Mouse (Mus musculus) cerebellum, adult 18-20 months (tissue): ENCODE measurements at regions not wholly inside any gene's neighbourhood (a gene's known extent, or its start where the extent isn't known, plus 50 kb on each side); places are given as distances from the start of the nearest gene placed in this dataset.

Experiments used
- DNase-seq, 2 experiments: peaks; one replicate each; pipeline ENCODE4 v3.0.0; 2021

DNA sequence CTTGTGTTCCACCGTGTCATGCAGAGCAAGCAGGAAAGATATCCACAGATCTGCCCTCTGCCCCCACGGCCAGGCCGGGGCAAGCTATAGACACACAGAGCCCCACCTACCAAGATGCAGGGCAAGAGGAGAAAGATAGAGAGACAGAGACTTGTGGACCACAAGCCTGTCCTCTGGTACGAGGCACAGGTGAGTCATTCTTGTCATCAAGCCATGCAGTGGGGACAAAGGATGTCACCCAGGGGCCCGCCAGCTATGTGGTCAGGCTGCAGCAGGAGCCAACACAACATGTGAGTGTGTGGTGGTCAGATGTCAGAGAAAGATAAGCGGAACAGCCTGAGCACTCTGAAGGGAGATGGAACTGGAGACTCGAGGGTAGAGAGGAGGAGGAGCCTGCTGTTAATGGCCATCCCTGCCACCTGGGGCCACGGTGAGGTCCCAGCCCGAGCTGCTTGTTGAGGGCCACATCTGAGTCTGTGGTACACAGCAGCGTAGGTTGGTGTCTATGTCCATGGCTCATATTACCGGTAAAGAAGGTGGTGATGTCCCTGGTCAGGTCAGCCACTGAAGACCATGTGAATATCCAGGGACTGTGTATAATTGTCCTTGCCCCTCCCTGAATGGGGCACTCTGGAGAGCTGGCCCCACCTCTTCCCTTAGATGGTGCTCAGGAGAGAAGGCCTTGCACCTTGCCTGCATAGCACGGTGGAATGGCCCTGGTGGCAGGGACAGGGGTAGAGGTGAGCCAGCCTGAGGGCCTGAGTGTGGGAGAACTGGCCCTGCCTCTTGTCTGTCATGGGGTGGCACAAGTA, 226.2 kb upstream of the Krr1 start:
- DNase-seq, result no peak

DNA sequence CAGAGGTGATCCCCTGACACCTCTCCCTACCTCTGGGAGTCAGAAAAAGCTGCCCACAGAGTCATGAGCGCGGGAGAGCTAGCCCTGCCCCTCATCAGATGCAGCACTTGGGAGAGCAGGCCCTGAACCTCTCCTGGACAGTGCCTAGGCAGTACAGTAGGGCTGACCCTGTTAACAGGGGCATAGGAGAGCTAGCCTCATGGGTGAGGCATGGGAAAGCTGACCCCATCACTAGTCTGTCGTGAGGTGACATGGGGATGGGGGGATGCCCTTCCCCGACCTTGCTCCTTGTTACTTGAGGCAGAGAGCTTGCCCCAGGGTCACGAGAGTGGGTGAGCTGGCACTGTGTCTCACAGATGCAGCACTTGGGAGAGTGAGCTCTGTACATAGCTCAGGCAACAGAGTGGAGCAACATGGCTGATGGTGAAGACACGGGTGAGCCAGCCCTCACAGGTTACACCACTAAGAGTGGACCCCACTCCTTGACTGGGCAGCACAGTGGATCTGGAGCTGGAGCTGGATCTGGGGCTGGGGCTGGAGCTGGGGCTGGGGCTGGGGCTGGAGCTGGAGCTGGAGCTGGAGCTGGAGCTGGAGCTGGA, 225.5 kb upstream of the Krr1 start:
- DNase-seq, result no peak

DNA sequence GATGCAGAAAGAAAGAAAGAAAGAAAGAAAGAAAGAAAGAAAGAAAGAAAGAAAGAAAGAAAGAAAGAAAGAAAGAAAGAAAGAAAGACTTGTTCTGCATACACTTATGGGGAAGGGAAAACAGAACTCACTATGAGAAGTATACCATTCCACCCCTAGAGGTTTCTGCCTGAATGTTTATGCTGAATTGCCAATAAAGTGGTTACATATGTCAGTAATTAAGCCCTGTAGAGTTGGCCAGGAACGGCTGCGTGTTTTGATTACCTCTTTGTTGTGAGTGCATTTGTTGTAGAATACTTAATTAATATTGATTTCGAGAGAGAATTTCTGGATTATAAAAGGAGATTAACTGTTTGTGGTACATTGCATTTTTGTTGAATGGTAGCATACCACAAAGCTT, 224.0 kb upstream of the Krr1 start:
- no peak for DNase-seq

DNA sequence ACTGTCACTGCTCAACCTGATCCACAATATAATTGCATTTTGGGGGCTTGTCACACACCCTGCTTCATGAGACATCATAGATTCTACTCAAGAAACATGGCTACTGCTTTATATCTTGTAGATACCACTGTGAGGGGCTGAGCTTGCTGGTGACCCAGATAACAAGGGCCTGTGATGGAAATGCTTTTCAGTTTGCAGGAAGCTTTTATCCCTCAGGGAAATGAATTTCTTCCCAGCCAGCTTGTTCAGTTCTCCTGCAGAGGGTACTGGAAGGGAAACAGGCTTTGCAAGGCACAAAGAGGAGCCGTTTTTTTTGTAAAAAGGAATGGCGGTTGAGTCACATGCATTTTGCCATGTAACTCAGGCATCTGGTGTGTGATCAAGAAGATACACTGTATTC, 218.8 kb upstream of the Krr1 start:
- no peak for DNase-seq

DNA sequence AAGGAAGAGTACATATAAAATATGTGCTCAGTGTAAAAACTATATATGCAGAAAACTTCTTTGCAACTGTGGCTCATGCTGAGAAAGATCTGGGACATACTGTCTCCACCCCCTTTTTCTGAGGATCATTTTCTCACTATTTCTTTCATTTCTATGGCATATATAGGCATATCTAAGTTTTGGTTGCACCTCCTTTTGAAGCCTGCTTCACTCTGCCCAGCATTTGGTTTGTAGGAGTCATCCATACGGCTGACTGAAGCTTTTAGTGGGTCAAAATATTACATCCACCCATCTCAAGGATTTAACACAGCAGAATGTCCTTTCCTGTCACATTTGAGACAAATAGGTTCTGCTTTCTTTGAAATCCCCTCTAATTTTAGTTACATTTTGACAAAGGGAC, 216.5 kb upstream of the Krr1 start:
- no peak for DNase-seq

DNA sequence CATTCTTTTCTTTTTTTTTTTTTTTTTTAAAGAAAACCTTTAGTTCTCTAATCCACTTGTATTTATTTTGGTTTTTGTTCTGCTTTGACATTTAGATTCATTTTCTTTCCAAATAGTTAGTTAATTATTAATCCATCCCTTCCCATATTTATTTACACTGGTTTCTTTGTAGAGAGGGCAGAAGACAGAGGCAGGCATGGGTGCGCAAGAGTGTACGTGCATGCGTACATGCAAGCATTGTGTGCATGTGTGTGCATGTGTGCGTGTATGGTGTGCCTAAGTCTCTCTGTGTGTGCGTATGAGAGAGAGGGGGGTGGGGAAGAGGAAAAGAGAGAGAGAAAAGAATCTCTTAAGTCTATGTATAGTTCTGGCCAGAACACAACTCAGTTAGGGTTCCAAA, 215.9 kb upstream of the Krr1 start:
- DNase-seq, result no peak

DNA sequence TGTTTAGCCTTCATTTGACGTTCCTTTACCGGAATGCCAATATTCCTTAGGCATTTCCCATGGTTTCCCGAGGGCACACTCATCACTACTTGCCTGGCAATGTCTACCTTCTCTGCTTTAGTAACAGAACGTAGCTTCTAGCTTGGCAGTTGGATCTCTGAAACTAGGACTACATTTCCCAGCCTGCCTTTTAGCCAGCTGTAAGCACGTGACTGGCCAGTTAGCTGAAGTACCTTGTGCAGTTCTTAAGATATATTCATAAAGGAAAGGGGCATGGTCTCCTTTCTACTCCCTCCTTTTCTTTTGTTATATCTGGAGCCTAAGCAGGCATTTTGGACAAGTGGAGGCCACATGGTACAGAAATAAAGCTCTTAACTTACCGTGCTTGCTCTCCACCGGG, 214.8 kb upstream of the Krr1 start:
- no peak for DNase-seq

DNA sequence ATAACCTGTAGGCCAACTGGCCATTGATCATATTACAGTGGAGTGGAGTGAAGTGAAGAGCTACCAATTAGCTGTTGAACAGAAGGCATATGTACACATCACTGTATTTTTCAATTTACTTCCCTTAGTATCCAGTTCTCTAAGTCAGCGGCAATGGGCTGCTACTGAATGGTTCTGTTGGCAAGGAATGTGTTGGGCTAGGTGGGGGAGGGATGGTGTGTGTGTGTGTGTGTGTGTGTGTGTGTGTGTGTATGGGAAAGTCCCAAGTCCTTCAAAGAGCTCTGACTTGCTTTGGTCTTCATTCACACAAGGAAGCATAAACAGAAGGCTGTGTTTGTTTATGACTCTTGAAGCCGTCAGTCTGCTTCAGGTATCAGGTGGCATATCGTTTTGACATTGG, 213.0 kb upstream of the Krr1 start:
- DNase-seq, result no peak

DNA sequence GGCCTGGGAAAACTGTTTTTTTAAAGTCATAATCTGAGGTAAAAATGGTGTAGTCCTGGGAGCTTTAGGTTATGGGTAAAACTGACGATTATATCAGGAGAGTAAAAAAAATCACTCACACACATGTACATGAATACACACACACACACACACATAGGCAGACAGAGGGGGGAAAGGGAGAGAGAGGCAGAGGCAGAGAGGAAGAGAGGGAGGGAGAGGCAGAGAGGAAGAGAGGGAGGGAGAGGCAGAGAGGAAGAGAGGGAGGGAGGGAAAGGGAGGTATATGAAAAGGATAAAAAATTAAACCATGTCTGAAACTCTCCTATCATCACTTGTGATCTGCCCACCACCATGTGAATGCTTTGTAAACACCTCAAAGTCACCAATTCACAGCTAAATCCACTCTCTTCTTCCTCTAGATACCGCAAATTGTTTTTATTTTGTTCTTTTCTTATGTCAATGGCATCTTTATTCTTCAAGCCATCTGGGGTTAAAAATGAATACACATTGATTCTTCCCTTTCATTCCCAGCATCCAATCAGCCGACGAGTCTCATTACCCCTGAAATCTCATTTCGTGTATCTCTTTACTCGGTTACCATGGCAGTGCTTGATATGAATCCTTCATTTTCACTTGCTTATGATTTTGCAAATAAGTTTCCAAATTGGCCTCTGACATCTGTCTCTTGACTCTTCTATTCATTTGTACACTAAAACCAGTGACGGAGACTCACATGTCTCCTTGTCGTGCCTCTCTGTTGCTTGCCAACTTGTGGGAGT, 209.5 kb upstream of the Krr1 start:
- no peak for DNase-seq

DNA sequence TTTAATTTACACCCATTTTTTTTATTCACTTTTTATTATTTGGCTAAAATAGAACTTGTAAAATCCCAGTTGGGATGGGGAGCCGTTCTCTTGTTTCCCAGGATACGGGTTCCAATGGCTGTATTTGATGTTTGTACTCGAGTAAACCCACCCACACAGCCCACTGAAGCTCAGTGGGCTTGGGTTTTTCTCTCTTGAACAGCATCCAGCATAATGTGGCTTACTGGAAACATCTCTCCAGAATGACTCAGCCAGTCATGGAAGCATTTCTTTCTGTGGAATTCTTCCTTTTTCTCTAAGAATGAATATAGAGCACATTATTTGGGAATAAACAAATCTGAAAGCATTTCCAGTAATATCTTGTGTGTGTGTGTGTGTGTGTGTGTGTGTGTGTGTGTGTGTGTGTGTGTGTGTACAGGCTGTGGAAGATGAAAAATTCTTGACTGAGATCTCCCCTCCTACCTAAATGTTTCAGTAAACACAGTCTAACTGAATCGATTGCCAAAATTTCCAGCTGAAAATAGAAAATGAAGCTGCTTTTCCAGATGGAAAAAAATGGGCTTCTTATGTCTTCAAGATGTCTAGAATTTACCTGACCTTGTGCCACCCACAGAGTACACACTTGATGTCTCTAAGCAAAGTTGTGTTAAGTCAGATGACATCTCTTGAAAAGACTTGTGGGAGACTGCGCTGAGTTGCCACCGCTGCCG, 205.3 kb upstream of the Krr1 start:
- no peak for DNase-seq

DNA sequence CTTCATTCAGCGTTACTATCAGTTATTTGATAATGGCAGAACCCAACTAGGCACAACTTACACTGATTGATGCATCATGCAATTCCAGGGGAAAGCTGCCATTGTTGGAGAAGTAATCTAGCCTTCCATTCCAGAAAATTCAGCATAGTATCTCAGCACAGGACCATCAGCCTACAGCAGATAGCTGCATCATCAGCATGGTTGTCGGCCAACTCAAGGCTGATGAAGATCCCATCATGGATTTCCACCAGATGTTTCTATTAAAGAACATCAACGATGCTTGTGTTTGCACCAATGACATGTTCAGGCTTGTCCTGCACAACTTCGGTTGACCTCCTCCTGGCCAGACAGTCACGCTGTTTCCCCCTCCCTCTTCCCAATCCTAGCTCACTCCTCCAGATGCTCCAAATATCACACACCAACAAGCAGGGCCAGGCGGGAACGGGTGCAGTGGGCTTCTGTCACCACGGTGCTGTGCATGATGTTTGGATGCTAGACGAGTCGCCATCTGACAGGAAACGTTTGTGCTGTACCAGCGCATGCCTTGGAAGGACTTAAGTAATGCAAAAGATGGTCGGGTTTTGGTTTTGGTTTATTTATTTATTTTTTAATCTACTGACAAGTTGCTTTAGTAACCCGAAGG, 204.5 kb upstream of the Krr1 start:
- DNase-seq, result no peak

DNA sequence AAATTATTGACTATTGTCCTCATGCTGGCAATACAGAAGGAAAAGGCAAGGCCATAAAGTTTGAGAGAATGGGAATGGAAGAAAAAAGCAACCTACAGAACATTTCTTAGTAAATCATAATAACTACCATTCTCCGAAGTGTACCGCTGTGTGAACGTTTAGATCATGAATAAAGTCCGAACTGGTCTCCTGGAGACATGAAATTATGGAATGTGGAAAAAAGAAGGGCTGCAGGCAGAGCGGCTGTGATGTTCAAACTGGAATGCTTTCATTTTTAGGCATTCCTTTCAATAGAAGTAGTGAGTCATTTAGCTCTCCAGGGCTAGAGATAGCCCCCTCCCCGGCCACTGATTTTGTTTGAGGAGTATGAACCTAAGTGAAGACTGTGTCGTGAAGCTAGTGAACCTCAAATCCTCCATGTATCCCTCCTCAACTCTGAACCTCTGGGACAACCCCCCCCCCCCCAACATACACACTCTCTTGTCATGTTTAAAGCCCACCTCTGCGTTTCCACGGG, 202.9 kb upstream of the Krr1 start:
- no peak for DNase-seq

DNA sequence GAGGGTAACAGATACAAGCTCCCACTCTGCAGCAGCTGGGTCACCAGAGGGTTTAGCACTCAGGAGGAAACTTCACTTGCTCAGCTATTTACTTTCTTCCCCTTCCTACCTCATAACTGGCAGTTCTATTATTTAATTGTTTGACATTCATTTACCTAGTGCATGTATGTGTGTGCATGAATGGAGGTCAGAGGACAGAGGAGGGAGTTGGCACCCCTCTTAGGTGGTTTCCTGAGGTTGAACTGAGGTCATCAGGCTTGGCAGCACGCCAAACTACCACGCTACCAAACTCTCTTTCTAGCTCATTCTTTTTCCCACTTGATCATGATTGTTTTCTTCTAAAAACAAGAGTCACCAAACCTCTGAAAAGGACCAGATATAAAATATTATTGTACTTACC, 202.4 kb upstream of the Krr1 start:
- no peak for DNase-seq

DNA sequence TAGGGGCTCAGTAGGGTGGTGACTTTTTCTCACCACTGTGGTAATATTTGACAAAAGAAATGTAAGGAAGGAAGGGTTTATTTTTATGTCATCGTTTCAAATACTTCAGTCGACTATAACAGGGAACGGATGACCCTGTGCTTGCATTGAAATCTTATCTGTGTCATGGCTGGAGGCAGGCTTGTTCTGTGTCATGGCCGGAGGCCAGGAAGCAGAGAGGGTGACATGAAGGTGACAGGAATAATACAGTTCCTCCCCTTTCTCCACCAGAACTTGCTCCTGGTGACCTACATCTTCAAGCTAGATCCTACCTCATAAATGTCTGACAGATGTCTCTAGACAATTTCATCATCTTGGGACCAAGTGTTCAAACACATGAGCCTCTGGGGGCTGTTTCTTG, 201.5 kb upstream of the Krr1 start:
- DNase-seq, result no peak

DNA sequence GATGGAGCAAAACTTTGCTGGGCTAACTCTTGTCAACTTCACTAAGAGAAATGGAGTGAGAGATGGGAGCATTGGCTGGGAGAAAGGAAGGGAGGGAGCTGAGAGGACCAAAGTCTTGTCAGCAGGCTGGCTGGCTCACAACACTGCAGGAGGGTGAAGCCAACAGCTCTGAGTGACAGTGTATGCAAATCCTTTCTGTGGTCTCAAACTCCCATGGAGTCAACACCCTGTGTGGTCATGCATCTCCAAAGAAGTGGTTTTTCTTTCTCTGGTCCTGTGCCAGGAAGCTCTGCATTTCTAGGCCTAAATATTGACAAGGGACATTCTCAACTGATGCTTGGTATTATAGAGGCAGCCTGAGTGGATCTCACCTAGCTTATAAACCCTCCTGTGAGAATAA, 194.9 kb upstream of the Krr1 start:
- DNase-seq, result no peak

DNA sequence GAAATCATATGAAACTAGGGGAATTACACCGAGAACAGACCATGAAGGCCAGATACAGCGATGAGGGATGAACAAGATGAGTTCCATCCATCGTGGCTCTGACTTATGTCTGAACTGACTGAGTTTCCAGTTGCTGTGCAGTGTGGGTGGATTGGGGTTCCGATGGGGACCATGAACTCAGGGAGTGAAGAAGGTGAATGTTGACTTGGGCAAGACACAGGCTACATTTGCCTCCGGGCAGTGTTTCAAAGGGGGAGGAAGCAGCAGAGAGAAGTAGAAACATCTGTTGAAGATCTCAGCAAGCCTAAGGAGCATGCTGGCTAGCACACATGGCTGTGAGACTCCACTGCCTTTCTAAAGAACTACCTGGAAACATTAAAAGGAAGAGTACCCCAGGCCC, 194.4 kb upstream of the Krr1 start:
- no peak for DNase-seq

DNA sequence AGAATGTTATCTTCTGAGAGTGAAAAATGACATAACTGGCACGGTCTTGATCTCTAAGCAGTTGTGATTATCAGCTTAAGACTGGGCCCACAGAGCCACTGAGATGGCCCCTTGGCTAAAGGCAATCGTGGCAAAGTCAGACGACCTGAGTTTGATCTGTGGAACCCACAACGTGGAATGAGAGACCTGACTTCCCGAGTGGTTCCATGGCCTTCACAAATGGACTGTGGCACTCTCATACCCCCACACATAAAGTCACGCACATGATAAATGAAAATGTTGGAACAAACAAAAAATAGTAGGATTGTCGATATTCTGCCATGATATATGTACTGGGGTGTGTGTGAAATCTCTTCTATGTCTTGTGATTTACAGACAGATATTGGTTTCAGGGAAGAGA, 192.5 kb upstream of the Krr1 start:
- DNase-seq, result no peak

DNA sequence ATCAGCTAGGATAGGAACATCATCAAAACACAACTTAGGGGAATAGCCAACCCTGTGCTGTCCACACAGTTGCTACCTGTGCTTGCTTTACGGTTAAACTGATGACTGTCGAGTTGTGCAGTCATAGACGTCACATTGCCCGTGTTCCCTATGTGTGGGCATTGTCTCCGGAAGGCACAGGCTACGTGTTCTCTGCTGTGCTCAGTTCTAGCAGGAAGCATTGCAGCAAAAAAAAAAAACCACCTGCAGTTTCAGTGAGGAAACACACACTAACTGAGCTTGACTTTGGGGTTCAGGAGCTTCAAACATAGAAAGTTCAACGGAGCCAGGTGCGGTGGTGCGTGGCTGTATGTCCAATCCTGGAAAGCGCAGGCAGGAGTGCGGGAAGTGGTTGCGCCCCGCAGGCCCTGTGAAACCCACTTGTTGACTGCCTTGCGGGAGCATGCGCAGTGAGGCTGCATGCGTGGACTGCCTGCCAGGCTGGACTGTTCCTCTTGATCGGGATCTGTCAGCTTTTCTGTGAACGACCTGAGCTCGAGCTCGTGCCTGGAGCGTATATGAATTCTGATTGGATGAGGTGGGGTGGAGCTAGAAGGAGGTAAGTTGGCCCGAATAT, 190.2 kb upstream of the Krr1 start:
- no peak for DNase-seq

DNA sequence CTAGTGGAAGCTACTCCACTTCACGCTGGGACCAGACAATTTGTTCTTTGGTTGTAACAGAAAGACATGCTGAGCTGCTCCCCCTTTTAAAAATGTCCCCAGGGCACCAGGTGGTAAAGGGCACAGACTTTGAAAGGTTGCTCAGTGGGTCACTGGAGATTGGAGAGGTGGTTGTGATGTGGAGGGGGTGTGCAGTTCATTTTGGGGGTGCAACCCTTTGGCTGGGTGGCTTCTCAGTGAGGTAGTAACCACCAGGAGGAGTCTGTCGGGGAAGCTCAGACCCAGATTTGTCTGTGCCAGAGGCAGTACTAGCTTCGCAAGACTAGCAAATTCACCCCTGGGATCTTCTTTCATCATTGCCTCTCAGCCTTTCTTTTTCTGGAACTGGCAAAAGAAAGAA, 189.0 kb upstream of the Krr1 start:
- no peak for DNase-seq

DNA sequence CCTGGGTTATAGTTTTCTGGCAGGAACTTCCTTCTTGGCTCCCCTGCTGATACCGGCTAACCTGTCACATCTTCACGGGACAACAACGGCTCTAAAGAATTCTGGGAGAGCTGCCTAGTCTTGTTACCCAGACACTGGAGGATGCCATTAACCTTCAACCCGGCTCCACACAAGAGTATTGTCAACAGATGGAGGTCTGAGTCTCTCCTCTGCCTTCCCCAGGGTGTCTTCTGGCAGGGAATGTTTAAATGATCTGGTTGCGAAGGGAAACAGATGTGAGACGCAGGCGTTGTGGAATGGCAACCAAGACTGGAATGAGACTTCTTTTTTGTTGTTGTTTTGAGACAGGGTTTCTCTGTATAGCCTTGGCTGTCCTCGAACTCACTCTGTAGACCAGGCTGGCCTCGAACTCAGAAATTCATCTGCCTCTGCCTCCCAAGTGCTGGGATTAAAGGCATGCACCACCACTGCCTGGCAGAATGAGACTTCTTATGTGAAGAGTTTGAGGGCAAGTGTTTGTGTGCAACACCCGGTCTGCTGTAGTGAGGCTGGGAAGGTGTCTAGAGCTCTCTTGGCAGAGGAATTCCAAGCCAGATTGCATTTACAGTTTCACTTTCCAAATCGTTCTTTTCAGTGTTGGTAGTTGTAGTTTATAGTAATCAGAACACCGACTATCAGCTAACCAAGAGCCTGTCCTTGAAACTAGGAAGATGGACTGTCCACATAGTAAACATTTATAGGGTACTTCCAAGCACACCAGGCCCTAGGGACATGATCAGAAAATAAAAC, 188.2 kb upstream of the Krr1 start:
- DNase-seq, result no peak

DNA sequence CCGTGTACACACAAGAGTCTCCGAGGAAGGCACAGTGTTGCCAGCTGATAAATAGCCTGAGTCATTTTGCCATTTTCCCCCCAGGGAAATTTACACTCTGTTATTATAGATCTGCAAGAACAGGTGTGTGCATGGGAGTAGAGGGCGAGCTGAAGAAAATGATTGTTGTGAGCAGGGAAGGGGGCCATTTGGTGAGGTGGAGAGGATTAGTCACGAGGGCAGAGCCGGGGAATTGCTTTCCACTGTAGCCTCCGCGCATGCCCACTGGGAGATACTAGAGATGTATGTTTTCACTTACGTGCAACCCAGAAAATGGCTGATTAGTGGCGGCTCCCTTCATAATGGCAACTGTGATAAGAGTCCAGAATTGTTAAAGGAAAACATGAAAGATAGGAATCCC, 185.3 kb upstream of the Krr1 start:
- no peak for DNase-seq

DNA sequence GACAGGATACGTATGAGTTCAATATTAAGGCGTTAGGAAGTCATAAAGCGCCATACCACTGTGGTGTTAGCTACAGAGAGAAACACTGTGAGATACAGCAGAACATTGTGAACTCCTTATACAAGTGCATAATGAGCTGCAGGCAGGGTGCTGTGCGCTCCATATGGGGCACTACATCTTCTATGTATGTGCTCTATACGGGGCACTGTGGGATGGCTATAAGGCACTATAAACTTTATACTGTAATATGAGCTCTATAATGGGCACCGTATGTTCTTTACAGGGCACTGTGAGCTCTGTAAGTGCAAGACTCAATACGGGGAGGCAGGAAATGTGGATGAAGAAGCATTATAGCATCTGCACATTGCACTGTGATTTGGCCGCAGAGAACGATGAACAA, 183.2 kb upstream of the Krr1 start:
- no peak for DNase-seq
